Mouse (Mus musculus) embryonic facial prominence, embryonic 15.5 days (tissue): Measurements from ENCODE around the gene Cd40. TPM values are rescaled to one million over a fixed set of nuclear protein-coding genes. Genes with fewer than 3 reads are reported as not detected.
A peak's percentile ranks its signal among the peaks of the same experiment; 100 is the strongest.

ENCODE experiments used
- ATAC-seq: fragments of 200-750 bp; cut with Nextera tagmentation; 2 replicates; pipeline ENCODE4 v1.8.0; 2017; ENCODE audit warnings: low read depth, moderate TSS enrichment; ENCODE audit not compliant: insufficient number of reproducible peaks, low FRiP score, low TSS enrichment
- H3K27ac ChIP-seq: fragments of 300-500 bp; sonication (generic); replicated peaks from 2 replicates; pipeline ENCODE4 v1.5.1; 2015; ENCODE audit warnings: mild to moderate bottlenecking, inconsistent platforms
- H3K27me3 ChIP-seq: fragments of 300-500 bp; sonication (generic); 2 replicates; pipeline ENCODE4 v1.6.1; 2015; ENCODE audit warnings: inconsistent platforms
- H3K36me3 ChIP-seq: fragments of 300-500 bp; sonication (generic); 2 replicates; pipeline ENCODE4 v1.6.1; 2015; ENCODE audit warnings: mild to moderate bottlenecking, inconsistent platforms
- H3K4me1 ChIP-seq: fragments of 300-500 bp; sonication (generic); 2 replicates; pipeline ENCODE4 v1.6.1; 2015; ENCODE audit warnings: inconsistent platforms
- H3K4me2 ChIP-seq: fragments of 300-500 bp; sonication (generic); replicated peaks from 2 replicates; pipeline ENCODE4 v1.6.1; 2015; ENCODE audit warnings: mild to moderate bottlenecking, inconsistent platforms
- H3K4me3 ChIP-seq: fragments of 300-500 bp; sonication (generic); replicated peaks from 2 replicates; pipeline ENCODE4 v1.5.1; 2015; ENCODE audit warnings: mild to moderate bottlenecking, inconsistent platforms
- H3K9ac ChIP-seq: fragments of 300-500 bp; sonication (generic); 2 replicates; pipeline ENCODE4 v1.6.1; 2015; ENCODE audit warnings: inconsistent platforms
- H3K9me3 ChIP-seq: fragments of 300-500 bp; sonication (generic); replicated peaks from 2 replicates; pipeline ENCODE4 v1.6.1; 2016; ENCODE audit warnings: inconsistent platforms
- WGBS: fragments of 180-500 bp; shearing (Covaris S2); methylation state at CpG from one replicate; pipeline ENCODE4 v1.1.7; 2015; 5-methylcytosine and 5-hydroxymethylcytosine counted together
- polyA plus RNA-seq: library from polyadenylated mRNA; unstranded; fragments of >200 nt; fragmentation: Nextera tagmentation; extraction: Ambion mirVana; gene quantifications from 2 replicates; pipeline ENCODE4 v1.2.1, GENCODE M21; 2015

Cd40 gene
- polyA plus RNA-seq, 1 experiment from 2014 or later = 7.7 TPM

DNA sequence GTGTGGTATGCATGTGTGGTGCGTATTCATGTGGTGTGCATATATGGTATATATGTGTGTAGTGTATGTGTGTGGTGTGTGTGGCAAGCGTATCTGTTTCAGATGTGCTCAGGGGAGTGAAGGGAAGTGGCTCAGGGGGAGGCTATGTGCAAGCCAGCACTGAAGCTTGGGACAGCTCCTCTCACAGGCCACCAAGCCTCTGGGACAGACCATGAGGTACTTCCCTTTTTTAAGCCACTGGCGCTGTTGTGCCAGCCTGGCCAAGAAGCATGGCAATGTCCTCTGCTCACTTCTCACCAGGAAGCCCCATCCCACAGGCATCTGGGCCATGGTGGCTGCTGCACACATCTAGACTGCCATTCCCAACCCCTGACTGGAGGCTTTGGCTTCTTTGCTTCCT lies 47.5 kb downstream of the Cd40 start:
- Histone ChIP-seq H3K4me3 (no peak overlapping the region), H3K4me2 (no peak overlapping the region), H3K9me3 (no peaks in the 10 kb centered on the region), H3K27me3 (peaks cover 54% of the 10 kb centered on the region), H3K36me3 (no peaks in the 10 kb centered on the region), H3K4me1 (no peaks in the 10 kb centered on the region), H3K27ac (no peak overlapping the region), H3K9ac (no peak overlapping the region)
- ATAC-seq = no peak
- 73% methylated on average over 3 of the region's 3 CpGs for WGBS

DNA sequence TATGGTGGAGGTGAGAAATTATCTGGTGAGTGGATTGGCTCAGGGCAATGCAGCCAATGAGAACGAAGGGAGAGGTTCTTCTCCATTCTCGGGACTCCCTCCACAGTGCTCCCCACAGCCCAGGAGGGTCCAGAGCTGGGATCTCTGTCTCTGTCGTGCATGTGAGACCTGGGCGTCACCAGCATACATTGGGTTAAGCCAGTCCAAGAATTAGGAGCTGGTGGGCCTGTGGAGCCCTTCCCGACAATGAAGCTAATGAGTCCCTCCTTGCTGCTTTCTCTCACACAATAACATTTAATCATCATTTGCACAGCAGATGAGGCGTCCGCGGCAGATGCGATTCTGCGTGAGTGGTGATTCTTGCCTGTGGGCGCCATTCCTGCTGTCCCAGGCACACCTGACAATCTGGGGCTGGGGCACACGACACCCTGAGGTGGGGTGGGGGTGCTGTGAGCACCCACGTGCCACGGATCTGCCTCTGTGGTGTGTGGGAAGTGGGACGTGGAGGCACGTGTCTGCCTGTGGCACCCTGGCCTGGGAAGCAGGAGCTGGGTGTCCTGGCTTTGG lies 50.2 kb downstream of the Cd40 start:
- ATAC-seq = no peak
- 67% methylated on average over 16 of the region's 16 CpGs for WGBS
- no peak overlapping the region for H3K9ac ChIP-seq
- H3K4me3 ChIP-seq = no peak overlapping the region
- no peaks in the 10 kb centered on the region for H3K36me3 ChIP-seq
- peaks cover 72% of the 10 kb centered on the region for H3K27me3 ChIP-seq
- no peak overlapping the region for H3K27ac ChIP-seq
- no peaks in the 10 kb centered on the region for H3K4me1 ChIP-seq
- no peak overlapping the region for H3K4me2 ChIP-seq
- no peaks in the 10 kb centered on the region for H3K9me3 ChIP-seq

- WGBS = 23% methylated on average over 18 of the region's 18 CpGs
Observed at GRCm38 (mm10) chr2:165106585-165106984, 51.2 kb downstream of the Cd40 start.

GRCm38 (mm10) chr2:165112149-165112548 lies 56.7 kb downstream of the Cd40 start:
- Histone ChIP-seq H3K4me2 (peak overlapping the region; percentile 24; the same call in 1 of the 2 replicates), H3K27me3 (peaks cover 95% of the 10 kb centered on the region), H3K36me3 (no peaks in the 10 kb centered on the region), H3K4me1 (peaks cover 15% of the 10 kb centered on the region), H3K4me3 (peak overlapping the region; percentile 15), H3K27ac (no peak overlapping the region), H3K9me3 (no peaks in the 10 kb centered on the region), H3K9ac (no peak overlapping the region)
- peak; percentile 69 for ATAC-seq
- 1% methylated on average over 54 of the region's 54 CpGs for WGBS

More at GRCm38 (mm10) chr2:165106585-165106984, 51.2 kb downstream of the Cd40 start:
- H3K4me1 ChIP-seq = no peaks in the 10 kb centered on the region
- no peak for ATAC-seq
- no peak overlapping the region for H3K27ac ChIP-seq
- peaks cover 73% of the 10 kb centered on the region for H3K27me3 ChIP-seq
- H3K36me3 ChIP-seq = no peaks in the 10 kb centered on the region
- H3K4me2 ChIP-seq = no peak overlapping the region
- H3K4me3 ChIP-seq = no peak overlapping the region
- H3K9ac ChIP-seq = no peak overlapping the region
- H3K9me3 ChIP-seq = no peaks in the 10 kb centered on the region

- no peak for ATAC-seq
- Histone ChIP-seq H3K4me1 (peaks cover 15% of the 10 kb centered on the region), H3K36me3 (no peaks in the 10 kb centered on the region), H3K4me3 (no peak overlapping the region), H3K27me3 (peaks cover 98% of the 10 kb centered on the region), H3K9ac (no peak overlapping the region), H3K4me2 (no peak overlapping the region), H3K9me3 (no peaks in the 10 kb centered on the region), H3K27ac (no peak overlapping the region)
- 19% methylated on average over 11 of the region's 11 CpGs for WGBS
Observed at GRCm38 (mm10) chr2:165113733-165114132, 58.3 kb downstream of the Cd40 start.

DNA sequence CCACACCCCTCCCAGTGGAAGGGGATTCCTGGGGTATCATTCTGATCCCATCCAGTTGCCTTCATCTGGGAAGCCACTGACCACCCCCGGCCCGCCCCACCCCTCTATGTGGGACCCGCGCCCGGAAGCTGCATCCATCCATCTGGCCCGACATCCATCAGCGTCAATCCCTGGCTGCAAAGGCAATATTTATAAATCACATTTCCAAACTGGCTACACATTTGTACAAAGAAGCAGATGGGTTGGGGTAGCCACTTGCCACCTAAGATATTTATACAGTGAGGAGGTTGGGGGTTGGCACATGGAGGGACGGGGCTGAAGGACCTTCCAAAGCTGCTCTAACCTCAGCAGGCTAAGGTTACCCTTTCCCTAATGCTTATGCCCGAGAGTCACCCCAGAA lies 65.3 kb downstream of the Cd40 start:
- peaks cover 47% of the 10 kb centered on the region for H3K27me3 ChIP-seq
- H3K4me1 ChIP-seq = peaks cover 9% of the 10 kb centered on the region
- no peak overlapping the region for H3K4me3 ChIP-seq
- H3K9ac ChIP-seq = no peak overlapping the region
- ATAC-seq = no peak
- H3K4me2 ChIP-seq = no peak overlapping the region
- no peaks in the 10 kb centered on the region for H3K9me3 ChIP-seq
- H3K27ac ChIP-seq = no peak overlapping the region
- 64% methylated on average over 9 of the region's 9 CpGs for WGBS
- H3K36me3 ChIP-seq = no peaks in the 10 kb centered on the region

DNA sequence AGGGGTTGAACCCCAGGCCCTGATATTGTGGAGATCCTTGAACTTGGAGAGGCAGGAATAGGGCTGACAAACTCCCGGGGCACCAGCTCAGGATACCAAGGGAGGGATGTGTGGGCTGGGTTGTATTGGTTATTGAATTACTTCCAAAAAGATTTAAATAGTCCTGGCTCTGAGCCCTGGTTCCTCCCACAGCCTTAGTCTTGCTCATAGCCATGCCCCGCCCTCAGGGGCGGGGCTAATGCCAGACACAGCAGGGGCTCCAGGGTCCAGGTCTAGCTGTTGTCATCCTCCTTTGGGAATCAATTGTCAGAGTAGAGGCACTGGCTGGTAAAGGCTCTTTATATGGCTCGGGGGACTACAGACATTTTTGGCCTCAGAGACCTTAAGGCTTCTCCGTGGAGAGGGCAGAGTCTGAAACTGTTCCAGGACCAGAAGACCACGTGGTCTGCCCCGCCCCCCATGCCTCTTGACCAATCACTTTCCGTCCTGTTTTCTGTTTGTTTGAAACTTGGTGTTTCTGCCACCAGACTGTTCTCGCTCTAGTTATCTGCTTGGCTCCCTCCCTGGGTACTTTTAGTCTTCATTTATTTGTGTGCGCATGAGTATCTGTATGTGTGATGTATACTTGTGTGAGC lies 65.9 kb downstream of the Cd40 start:
- 28% methylated on average over 10 of the region's 10 CpGs for WGBS

More for the DNA sequence above, 65.9 kb downstream of the Cd40 start:
- no peaks in the 10 kb centered on the region for H3K36me3 ChIP-seq
- H3K4me3 ChIP-seq = no peak overlapping the region
- peaks cover 9% of the 10 kb centered on the region for H3K4me1 ChIP-seq
- no peaks in the 10 kb centered on the region for H3K9me3 ChIP-seq
- H3K27ac ChIP-seq = no peak overlapping the region
- peak; percentile 45; the same call in 1 of the 2 replicates for ATAC-seq
- H3K4me2 ChIP-seq = no peak overlapping the region
- peaks cover 45% of the 10 kb centered on the region for H3K27me3 ChIP-seq
- no peak overlapping the region for H3K9ac ChIP-seq

Other genes starting within 250 kb of the Cd40 start
- 18.2 and 20.1 TPM in 2 replicates for gene Zswim1, start 232.9 kb upstream of the Cd40 start, polyA plus RNA-seq
- gene Spata25, start 227.1 kb upstream of the Cd40 start, polyA plus RNA-seq = not detected in 2 replicates
- 174 and 175 TPM in 2 replicates for gene Ctsa, start 222.8 kb upstream of the Cd40 start, polyA plus RNA-seq
- 8.5 and 9.0 TPM in 2 replicates for gene Neurl2, start 222.2 kb upstream of the Cd40 start, polyA plus RNA-seq
- 66.8 and 77.0 TPM in 2 replicates for gene Pltp, start 197.9 kb upstream of the Cd40 start, polyA plus RNA-seq
- gene Pcif1, start 176.3 kb upstream of the Cd40 start, polyA plus RNA-seq = 65.7 and 74.8 TPM in 2 replicates
- 13.4 and 16.0 TPM in 2 replicates for gene Zfp335, start 143.9 kb upstream of the Cd40 start, polyA plus RNA-seq
- 41.4 and 46.1 TPM in 2 replicates for gene Mmp9, start 114.8 kb upstream of the Cd40 start, polyA plus RNA-seq
- 0.72 and 0.85 TPM in 2 replicates for gene Slc12a5, start 94.8 kb upstream of the Cd40 start, polyA plus RNA-seq
- 66.8 and 67.0 TPM in 2 replicates for gene Ncoa5, start 20.8 kb upstream of the Cd40 start, polyA plus RNA-seq
- not detected in 2 replicates for gene 1700025C18Rik, start 35.1 kb downstream of the Cd40 start, polyA plus RNA-seq
- 0.83 and 1.0 TPM in 2 replicates for gene Cdh22, start 179.2 kb downstream of the Cd40 start, polyA plus RNA-seq
- gene Slc35c2, start 232.2 kb downstream of the Cd40 start, polyA plus RNA-seq = 58.7 and 59.5 TPM in 2 replicates